Mouse (Mus musculus) heart, embryonic 10.5 days (tissue): Measurements from ENCODE around the gene Emp2. TPM values are rescaled to one million over a fixed set of nuclear protein-coding genes. Genes with fewer than 3 reads are reported as not detected.
A peak's percentile ranks its signal among the peaks of the same experiment; 100 is the strongest.

ENCODE experiments used
- DNase-seq: peaks from one replicate; pipeline ENCODE4 v3.0.0-alpha.2; 2017; ENCODE audit warnings: low spot score
- H3K27ac ChIP-seq: fragments of 300-500 bp; sonication (generic); 2 replicates; pipeline ENCODE4 v1.5.1; 2016; ENCODE audit warnings: mild to moderate bottlenecking
- H3K27me3 ChIP-seq: fragments of 300-500 bp; sonication (generic); 2 replicates; pipeline ENCODE4 v1.6.1; 2016; ENCODE audit warnings: mild to moderate bottlenecking; ENCODE audit not compliant: poor library complexity, insufficient read depth, severe bottlenecking
- H3K36me3 ChIP-seq: fragments of 300-500 bp; sonication (generic); 2 replicates; pipeline ENCODE4 v1.6.1; 2016; ENCODE audit warnings: mild to moderate bottlenecking, moderate library complexity
- H3K4me1 ChIP-seq: fragments of 300-500 bp; sonication (generic); 2 replicates; pipeline ENCODE4 v1.6.1; 2016; ENCODE audit warnings: mild to moderate bottlenecking
- H3K4me3 ChIP-seq: fragments of 300-500 bp; sonication (generic); 2 replicates; pipeline ENCODE4 v1.5.1; 2016; ENCODE audit warnings: mild to moderate bottlenecking, moderate library complexity
- H3K9me3 ChIP-seq: fragments of 300-500 bp; sonication (generic); 2 replicates; pipeline ENCODE4 v1.6.1; 2016; ENCODE audit warnings: mild to moderate bottlenecking, moderate library complexity
- WGBS: fragments of 180-500 bp; shearing (Covaris S2); methylation state at CpG from one replicate; pipeline ENCODE4 v1.1.7; 2016; 5-methylcytosine and 5-hydroxymethylcytosine counted together
- polyA plus RNA-seq: library from polyadenylated mRNA; unstranded; fragments of >200 nt; fragmentation: Nextera tagmentation; extraction: Ambion mirVana; gene quantifications from 2 replicates; pipeline ENCODE4 v1.2.1, GENCODE M21; 2016

Emp2 gene
- polyA plus RNA-seq, 1 experiment from 2014 or later, result 22.3 TPM

GRCm38 (mm10) chr16:10337422-10338197, 23.8 kb upstream of the Emp2 start:
- no peak overlapping the region for H3K4me3 ChIP-seq
- H3K27ac ChIP-seq, result peak overlapping the region; percentile 65
- DNase-seq, result no peak
- H3K36me3 ChIP-seq, result no peaks in the 10 kb centered on the region
- peaks cover 27% of the 10 kb centered on the region for H3K4me1 ChIP-seq
- no peaks in the 10 kb centered on the region for H3K9me3 ChIP-seq
- no peaks in the 10 kb centered on the region for H3K27me3 ChIP-seq
- 41% methylated on average over 13 of the region's 13 CpGs for WGBS

GRCm38 (mm10) chr16:10336454-10337421, 23.0 kb upstream of the Emp2 start:
- H3K36me3 ChIP-seq, result no peaks in the 10 kb centered on the region

GRCm38 (mm10) chr16:10335953-10336352, 22.2 kb upstream of the Emp2 start:
- no peaks in the 10 kb centered on the region for H3K27me3 ChIP-seq
- peaks cover 27% of the 10 kb centered on the region for H3K4me1 ChIP-seq
- no peaks in the 10 kb centered on the region for H3K9me3 ChIP-seq
- H3K36me3 ChIP-seq, result no peaks in the 10 kb centered on the region
- WGBS, result 76% methylated on average over 2 of the region's 2 CpGs
- DNase-seq, result no peak
- no peak overlapping the region for H3K27ac ChIP-seq
- no peak overlapping the region for H3K4me3 ChIP-seq

More at GRCm38 (mm10) chr16:10336454-10337421, 23.0 kb upstream of the Emp2 start:
- H3K27ac ChIP-seq, result peak overlapping the region; percentile 65
- no peaks in the 10 kb centered on the region for H3K27me3 ChIP-seq
- no peaks in the 10 kb centered on the region for H3K9me3 ChIP-seq
- H3K4me1 ChIP-seq, result peaks cover 27% of the 10 kb centered on the region
- no peak for DNase-seq
- H3K4me3 ChIP-seq, result no peak overlapping the region
- WGBS, result 87% methylated on average over 19 of the region's 19 CpGs

DNA sequence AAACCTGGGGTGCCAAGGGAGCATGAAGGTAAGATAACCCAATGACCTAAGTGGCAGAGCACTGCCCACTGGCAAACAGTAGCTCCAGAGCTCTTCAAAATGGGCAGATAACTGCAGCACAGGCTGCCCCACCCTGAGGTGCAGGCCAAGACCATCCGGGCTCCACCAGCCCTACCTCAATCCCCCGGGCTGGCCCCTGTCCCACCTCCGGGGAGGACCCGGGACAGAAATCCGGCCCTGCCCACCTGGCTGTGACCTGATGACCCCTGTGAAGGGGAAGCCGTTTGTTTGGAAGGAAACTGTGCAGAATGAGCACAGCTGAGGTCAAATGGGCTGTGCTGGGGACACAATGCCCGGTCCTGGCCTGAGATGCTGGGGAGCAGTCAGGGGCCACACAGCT, 19.0 kb upstream of the Emp2 start:
- H3K4me1 ChIP-seq, result peaks cover 22% of the 10 kb centered on the region
- no peak overlapping the region for H3K4me3 ChIP-seq
- H3K9me3 ChIP-seq, result no peaks in the 10 kb centered on the region
- no peak for DNase-seq
- no peaks in the 10 kb centered on the region for H3K27me3 ChIP-seq
- no peaks in the 10 kb centered on the region for H3K36me3 ChIP-seq
- 60% methylated on average over 7 of the region's 7 CpGs for WGBS
- H3K27ac ChIP-seq, result no peak overlapping the region

DNA sequence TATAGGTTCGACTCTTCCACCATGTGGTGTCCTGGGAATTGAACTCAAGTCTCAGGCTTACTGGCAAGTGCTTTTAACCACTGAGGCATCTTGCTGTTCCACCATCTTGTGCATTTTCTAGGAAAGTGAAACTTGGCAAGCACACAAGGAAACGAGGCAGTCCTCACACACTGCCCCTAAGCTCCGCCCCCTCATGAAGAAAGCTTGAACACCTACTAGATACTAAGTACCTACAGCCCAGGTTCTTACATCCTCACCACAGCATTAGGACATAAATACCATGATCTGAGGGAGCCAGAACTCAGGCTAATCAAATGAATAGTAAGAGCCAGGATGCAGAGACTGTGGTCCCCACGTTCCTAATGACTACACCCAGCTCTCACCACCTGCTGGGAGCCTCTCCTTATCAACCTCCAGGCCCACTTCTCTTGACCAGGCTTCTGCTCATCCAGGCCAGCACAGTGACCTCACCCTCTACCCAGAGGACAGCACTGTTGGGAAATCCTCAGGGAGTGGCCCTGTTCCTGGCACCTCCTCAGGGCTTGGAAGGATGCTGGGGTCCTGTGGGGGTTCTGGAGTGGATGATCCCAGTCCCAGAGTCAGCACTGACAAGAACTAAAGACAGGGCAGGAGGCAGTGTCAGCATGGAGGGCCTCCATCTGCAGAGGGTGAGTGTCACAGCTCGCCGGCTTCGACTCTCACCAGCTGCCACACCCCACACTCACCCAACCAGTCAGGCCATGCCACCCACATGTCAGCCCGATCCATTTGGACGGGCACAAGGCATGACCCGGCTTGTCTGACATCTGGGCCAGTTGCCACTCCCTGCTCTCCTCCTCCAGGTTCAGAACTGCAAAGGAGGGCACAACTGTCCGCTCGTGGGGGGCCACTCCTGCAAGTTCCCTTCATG, 17.1 kb upstream of the Emp2 start:
- 76% methylated on average over 12 of the region's 12 CpGs for WGBS
- Histone ChIP-seq H3K4me3 (no peak overlapping the region), H3K36me3 (no peaks in the 10 kb centered on the region), H3K9me3 (no peaks in the 10 kb centered on the region), H3K27me3 (peaks cover 3% of the 10 kb centered on the region; the same call in 1 of the 2 replicates), H3K27ac (no peak overlapping the region), H3K4me1 (0 out of 2 replicates have a peak, but pooled peaks cover 8% of the 10 kb centered on the region)
- no peak for DNase-seq

GRCm38 (mm10) chr16:10327563-10328333, 14.0 kb upstream of the Emp2 start:
- H3K27me3 ChIP-seq, result peaks cover 3% of the 10 kb centered on the region; the same call in 1 of the 2 replicates
- H3K9me3 ChIP-seq, result no peaks in the 10 kb centered on the region
- H3K27ac ChIP-seq, result no peak overlapping the region
- H3K4me3 ChIP-seq, result no peak overlapping the region
- H3K36me3 ChIP-seq, result no peaks in the 10 kb centered on the region
- H3K4me1 ChIP-seq, result 0 out of 2 replicates have a peak, but pooled peaks cover 6% of the 10 kb centered on the region
- 62% methylated on average over 13 of the region's 13 CpGs for WGBS
- no peak for DNase-seq

GRCm38 (mm10) chr16:10319914-10320569, 6.3 kb upstream of the Emp2 start:
- H3K4me3 ChIP-seq, result no peak overlapping the region
- H3K9me3 ChIP-seq, result no peaks in the 10 kb centered on the region
- no peaks in the 10 kb centered on the region for H3K36me3 ChIP-seq
- H3K4me1 ChIP-seq, result no peaks in the 10 kb centered on the region
- DNase-seq, result no peak
- H3K27ac ChIP-seq, result no peak overlapping the region
- no peaks in the 10 kb centered on the region for H3K27me3 ChIP-seq
- 38% methylated on average over 17 of the region's 17 CpGs for WGBS

GRCm38 (mm10) chr16:10317197-10317544, 3.4 kb upstream of the Emp2 start:
- H3K36me3 ChIP-seq, result no peaks in the 10 kb centered on the region
- no peaks in the 10 kb centered on the region for H3K9me3 ChIP-seq
- H3K4me1 ChIP-seq, result peaks cover 19% of the 10 kb centered on the region
- no peak overlapping the region for H3K4me3 ChIP-seq
- 60% methylated on average over 4 of the region's 4 CpGs for WGBS
- H3K27ac ChIP-seq, result no peak overlapping the region
- H3K27me3 ChIP-seq, result peaks cover 14% of the 10 kb centered on the region; the same call in 1 of the 2 replicates
- DNase-seq, result no peak

DNA sequence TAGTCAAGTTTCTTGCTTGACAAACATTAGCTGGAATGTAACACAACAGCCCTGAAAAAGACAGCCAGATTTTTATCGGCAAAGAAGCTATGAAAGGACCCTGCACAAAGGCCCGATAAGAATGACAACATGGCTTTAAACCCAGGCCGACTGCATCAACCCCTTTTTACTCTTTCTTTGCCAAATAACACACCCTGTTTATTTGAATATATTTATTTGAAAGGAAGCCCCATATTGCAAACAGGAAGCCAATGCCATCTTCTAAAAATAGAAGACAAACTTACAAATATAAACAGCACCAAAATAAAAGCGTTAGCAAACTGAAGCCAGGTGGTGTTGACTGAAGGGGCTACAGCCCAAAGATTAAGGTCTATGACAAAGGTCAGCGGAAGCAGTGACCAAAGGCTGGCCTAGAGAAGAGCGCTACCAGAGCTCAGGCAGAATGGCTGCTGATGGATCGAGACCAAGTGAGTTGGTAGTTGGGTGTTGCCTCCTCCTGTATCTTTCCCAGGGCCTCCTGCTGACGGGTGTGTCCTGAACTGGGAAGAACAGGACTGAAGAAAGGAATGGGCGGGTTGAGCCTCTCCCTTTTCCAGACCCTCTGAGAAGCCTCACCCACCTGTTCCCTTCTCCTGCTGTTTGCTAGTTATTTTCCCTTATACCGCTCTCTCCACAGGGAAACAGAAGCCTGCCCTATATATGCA, 2.9 kb upstream of the Emp2 start:
- peaks cover 24% of the 10 kb centered on the region for H3K4me1 ChIP-seq
- H3K4me3 ChIP-seq, result no peak overlapping the region
- DNase-seq, result no peak
- H3K9me3 ChIP-seq, result no peaks in the 10 kb centered on the region
- H3K36me3 ChIP-seq, result no peaks in the 10 kb centered on the region
- WGBS, result 72% methylated on average over 10 of the region's 10 CpGs
- H3K27ac ChIP-seq, result no peak overlapping the region
- H3K27me3 ChIP-seq, result peaks cover 16% of the 10 kb centered on the region; the same call in 1 of the 2 replicates

DNA sequence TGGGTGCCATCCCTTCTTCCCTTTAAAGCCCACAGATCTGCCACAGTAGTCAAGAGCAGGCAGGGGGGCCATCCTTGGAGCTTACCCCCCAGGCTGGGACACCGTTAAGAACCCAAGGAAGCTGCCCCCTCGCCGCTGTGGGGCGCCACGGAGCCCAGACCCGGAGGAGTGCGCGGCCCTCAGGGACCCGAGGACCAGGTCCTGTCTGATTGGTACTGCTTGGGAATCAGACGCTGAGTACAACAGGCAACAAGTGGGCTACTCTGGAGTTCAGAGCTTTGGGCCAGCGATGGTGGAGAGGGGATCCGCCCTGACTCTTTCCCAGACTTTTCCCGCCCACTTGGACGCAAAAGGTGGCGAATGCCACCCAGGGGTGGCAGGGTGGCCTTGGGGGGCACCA, 542 bp downstream of the Emp2 start:
- no peak for DNase-seq

DNA sequence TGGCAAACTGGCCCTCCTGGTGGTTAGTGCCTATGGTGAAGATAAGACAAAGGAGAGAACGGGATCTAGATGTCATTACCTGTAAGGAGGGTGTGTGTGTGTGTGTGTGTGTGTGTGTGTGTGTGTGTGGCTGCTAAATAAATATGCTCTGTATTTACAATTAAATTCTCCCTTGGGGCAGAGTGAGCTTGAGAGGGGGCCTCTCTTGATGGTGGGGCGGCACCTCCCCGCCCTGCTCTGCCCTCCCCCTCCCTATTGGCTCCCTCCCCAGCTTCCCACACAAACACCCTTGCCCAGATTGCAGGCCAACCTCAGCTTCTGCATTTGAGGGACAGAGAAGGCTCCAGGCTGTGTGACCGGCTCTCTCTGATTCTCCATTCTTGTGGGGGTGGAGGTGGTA, 1.8 kb downstream of the Emp2 start:
- 58% methylated on average over 2 of the region's 4 CpGs for WGBS
- H3K9me3 ChIP-seq, result no peaks in the 10 kb centered on the region
- no peak overlapping the region; the same call in 1 of the 2 replicates for H3K4me3 ChIP-seq
- H3K27me3 ChIP-seq, result peaks cover 16% of the 10 kb centered on the region; the same call in 1 of the 2 replicates
- no peaks in the 10 kb centered on the region for H3K36me3 ChIP-seq
- H3K4me1 ChIP-seq, result peaks cover 38% of the 10 kb centered on the region
- DNase-seq, result no peak
- peak overlapping the region; percentile 76 for H3K27ac ChIP-seq

More for the DNA sequence above, 542 bp downstream of the Emp2 start:
- H3K9me3 ChIP-seq, result no peaks in the 10 kb centered on the region
- peak overlapping the region; percentile 90 for H3K27ac ChIP-seq
- H3K27me3 ChIP-seq, result peaks cover 16% of the 10 kb centered on the region; the same call in 1 of the 2 replicates
- no peaks in the 10 kb centered on the region for H3K36me3 ChIP-seq
- WGBS, result 3% methylated on average over 15 of the region's 15 CpGs
- peaks cover 38% of the 10 kb centered on the region for H3K4me1 ChIP-seq
- peak overlapping the region; percentile 74 for H3K4me3 ChIP-seq
